ENCODE assay signal across 22 mouse cellular contexts in the genomic region with DNA sequence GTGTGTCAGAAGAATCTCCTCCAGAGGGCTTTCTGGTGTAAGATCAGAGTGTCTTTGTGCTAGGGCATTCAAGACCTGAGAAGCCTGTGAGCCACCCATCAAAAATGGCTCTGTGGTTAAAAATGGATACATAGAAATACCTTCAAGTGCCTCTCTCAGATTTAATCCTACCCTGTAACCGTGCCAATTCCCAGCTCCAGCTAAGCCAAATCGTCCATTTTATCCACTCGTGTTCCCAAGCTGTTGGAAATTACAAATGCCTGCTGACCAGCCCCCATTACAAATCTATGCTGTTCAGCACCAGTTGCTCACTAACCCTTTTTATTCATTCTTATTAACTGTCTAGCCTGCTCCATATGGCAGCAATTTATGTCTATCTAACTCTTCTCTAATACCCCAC.
DNase-seq lines count a peak whose midpoint lies in the region; ATAC-seq and TF ChIP-seq lines count a peak whose summit lies in the region.
"Had no signal": no experiment of that assay in that cellular context is flagged by ENCODE, and none has a peak within 500 bp of the region (broad histone marks: within the 10 kb centered on the region; RNA-seq: fewer than 3 reads in every experiment).

No protein-coding gene starts in this region.

- POLR2A ChIA-PET in Patski (lab: Charles Lee) = no interaction called here

- DNase-seq in embryonic facial prominence, embryonic 11.5 days (ENCODE audit: low spot score) = peak; percentile 6
- no peak for DNase-seq in embryonic facial prominence, embryonic 10.5 days (ENCODE audit: low spot score)
- DNase-seq in intestine, embryonic 14.5 days (ENCODE audit: low spot score) = peak; percentile 13
- peak; percentile 62 for DNase-seq in Patski (ENCODE audit: low read depth, low spot score)
- peak; percentile 31 for DNase-seq in brain, embryonic 14.5 days (ENCODE audit: low read depth)
- DNase-seq in layer of hippocampus, adult 9-10 months (ENCODE audit: low spot score) = no peak
- no peak for DNase-seq in natural killer cell, adult 2 months (ENCODE audit: low spot score in 2 of 2)
- DNase-seq: adrenal gland, adult 8-10 months; adrenal gland, postnatal 36 days; cerebellum, adult 2 months; cerebellum, postnatal 25 days; gastrocnemius, postnatal 14 days; heart, postnatal 14 days; kidney, adult 8-10 months had no signal

- no peak for TF ChIP-seq CTCF in intestine, postnatal 0 days (IDR thresholded peaks at IDR 0.05; ENCODE audit: low read depth)
- no peak for TF ChIP-seq CTCF in Patski (IDR thresholded peaks at IDR 0.05)
- no peak for TF ChIP-seq CTCF in brain, embryonic 14.5 days (IDR thresholded peaks at IDR 0.05; ENCODE audit: borderline replicate concordance, extremely low read depth, insufficient read depth, insufficient read length)

- no peak overlapping the region for H3K4me2 ChIP-seq in embryonic facial prominence, embryonic 11.5 days (ENCODE audit: low read depth, low read length)
- H3K4me2 ChIP-seq in intestine, embryonic 14.5 days (ENCODE audit: low read length) = no peak overlapping the region
- H3K4me2 ChIP-seq in intestine, postnatal 0 days (replicated peaks; ENCODE audit: low read depth) = no peak overlapping the region
- H3K4me2 ChIP-seq: embryonic facial prominence, embryonic 15.5 days; heart, embryonic 15.5 days; hindbrain, embryonic 13.5 days had no signal

- ATAC-seq in embryonic facial prominence, embryonic 11.5 days (replicated peaks; ENCODE audit: insufficient number of reproducible peaks, low FRiP score, low TSS enrichment, low read depth) = no peak
- ATAC-seq in intestine, embryonic 14.5 days (replicated peaks; ENCODE audit: low FRiP score, low TSS enrichment, low read depth) = no peak
- no peak for ATAC-seq in intestine, postnatal 0 days
- peak; percentile 46 for ATAC-seq in Patski
- ATAC-seq: forebrain, embryonic 14.5 days; intestine, embryonic 16.5 days had no signal

- in situ Hi-C loops in Patski (cut with MboI; ENCODE audit: low pct_unique_long_range_greater_than_20kb) = no loop called here

- H3K4me3 ChIP-seq in embryonic facial prominence, embryonic 11.5 days (ENCODE audit: low read depth, low read length) = no peak overlapping the region
- no peak overlapping the region for H3K4me3 ChIP-seq in embryonic facial prominence, embryonic 10.5 days
- no peak overlapping the region for H3K4me3 ChIP-seq in intestine, embryonic 14.5 days (ENCODE audit: low read depth, low read length)
- no peak overlapping the region for H3K4me3 ChIP-seq in intestine, postnatal 0 days (ENCODE audit: low read depth, low read length)
- H3K4me3 ChIP-seq: embryonic facial prominence, embryonic 15.5 days; erythroblast, embryonic 14.5 days; forebrain, embryonic 10.5 days; heart, embryonic 15.5 days; hindbrain, embryonic 13.5 days had no signal

- H3K4me1 ChIP-seq in embryonic facial prominence, embryonic 11.5 days (ENCODE audit: control insufficient read depth, insufficient read depth, low read length) = no peaks in the 10 kb centered on the region
- no peaks in the 10 kb centered on the region for H3K4me1 ChIP-seq in embryonic facial prominence, embryonic 10.5 days
- H3K4me1 ChIP-seq in intestine, embryonic 14.5 days (replicated peaks; ENCODE audit: control insufficient read depth, insufficient read depth, low read length) = no peaks in the 10 kb centered on the region
- no peaks in the 10 kb centered on the region for H3K4me1 ChIP-seq in intestine, postnatal 0 days (replicated peaks; ENCODE audit: control insufficient read depth, insufficient read depth, low read length)
- H3K4me1 ChIP-seq: embryonic facial prominence, embryonic 15.5 days; forebrain, embryonic 10.5 days; hindbrain, embryonic 13.5 days had no signal

- H3K9me3 ChIP-seq in embryonic facial prominence, embryonic 11.5 days (replicated peaks; ENCODE audit: control insufficient read depth, low read length) = no peaks in the 10 kb centered on the region
- no peaks in the 10 kb centered on the region for H3K9me3 ChIP-seq in embryonic facial prominence, embryonic 10.5 days
- H3K9me3 ChIP-seq in intestine, embryonic 14.5 days (ENCODE audit: control insufficient read depth, low read length) = no peaks in the 10 kb centered on the region
- no peaks in the 10 kb centered on the region for H3K9me3 ChIP-seq in intestine, postnatal 0 days (ENCODE audit: control insufficient read depth)
- H3K9me3 ChIP-seq: embryonic facial prominence, embryonic 15.5 days; forebrain, embryonic 10.5 days; heart, embryonic 15.5 days; hindbrain, embryonic 13.5 days had no signal

- H3K27ac ChIP-seq in embryonic facial prominence, embryonic 11.5 days (replicated peaks; ENCODE audit: low read depth, low read length) = no peak overlapping the region
- H3K27ac ChIP-seq in embryonic facial prominence, embryonic 10.5 days (replicated peaks) = no peak overlapping the region
- H3K27ac ChIP-seq in intestine, embryonic 14.5 days (ENCODE audit: low read depth) = no peak overlapping the region
- H3K27ac ChIP-seq in intestine, postnatal 0 days (ENCODE audit: low read depth, low read length) = no peak overlapping the region
- H3K27ac ChIP-seq: embryonic facial prominence, embryonic 15.5 days; forebrain, embryonic 10.5 days; heart, embryonic 15.5 days; hindbrain, embryonic 13.5 days had no signal

- H3K36me3 ChIP-seq in embryonic facial prominence, embryonic 11.5 days (replicated peaks; ENCODE audit: control insufficient read depth, insufficient read depth, low read depth, low read length) = no peaks in the 10 kb centered on the region
- H3K36me3 ChIP-seq in embryonic facial prominence, embryonic 10.5 days (replicated peaks) = no peaks in the 10 kb centered on the region
- no peaks in the 10 kb centered on the region for H3K36me3 ChIP-seq in intestine, embryonic 14.5 days (ENCODE audit: control insufficient read depth, insufficient read depth, low read length)
- no peaks in the 10 kb centered on the region for H3K36me3 ChIP-seq in intestine, postnatal 0 days (ENCODE audit: control insufficient read depth, insufficient read depth)
- H3K36me3 ChIP-seq: embryonic facial prominence, embryonic 15.5 days; forebrain, embryonic 10.5 days; heart, embryonic 15.5 days; hindbrain, embryonic 13.5 days had no signal

- no peaks in the 10 kb centered on the region for H3K27me3 ChIP-seq in embryonic facial prominence, embryonic 11.5 days (ENCODE audit: control insufficient read depth, insufficient read depth, low read length)
- H3K27me3 ChIP-seq in embryonic facial prominence, embryonic 10.5 days (replicated peaks; ENCODE audit: low read depth, poor library complexity, severe bottlenecking) = no peaks in the 10 kb centered on the region
- no peaks in the 10 kb centered on the region for H3K27me3 ChIP-seq in intestine, embryonic 14.5 days (replicated peaks; ENCODE audit: control insufficient read depth, insufficient read depth, low read length)
- no peaks in the 10 kb centered on the region for H3K27me3 ChIP-seq in intestine, postnatal 0 days (replicated peaks; ENCODE audit: control insufficient read depth, insufficient read depth, low read length)
- no peaks in the 10 kb centered on the region for H3K27me3 ChIP-seq in Patski
- H3K27me3 ChIP-seq: embryonic facial prominence, embryonic 15.5 days; heart, embryonic 15.5 days; hindbrain, embryonic 13.5 days had no signal

- WGBS in embryonic facial prominence, embryonic 11.5 days = 72% methylated on average over 3 of the region's 3 CpGs
- 73% methylated on average over 3 of the region's 3 CpGs for WGBS in embryonic facial prominence, embryonic 10.5 days
- 64% methylated on average over 3 of the region's 3 CpGs for WGBS in intestine, embryonic 14.5 days
- WGBS in intestine, postnatal 0 days = 62% methylated on average over 3 of the region's 3 CpGs

- no peak overlapping the region for H3K9ac ChIP-seq in embryonic facial prominence, embryonic 11.5 days (replicated peaks; ENCODE audit: low read length)
- H3K9ac ChIP-seq in intestine, embryonic 14.5 days (ENCODE audit: low read length) = no peak overlapping the region
- no peak overlapping the region for H3K9ac ChIP-seq in intestine, postnatal 0 days (ENCODE audit: low read depth, low read length)
- H3K9ac ChIP-seq: embryonic facial prominence, embryonic 15.5 days; heart, embryonic 15.5 days; hindbrain, embryonic 13.5 days had no signal

- TF ChIP-seq POLR2A in brain, embryonic 14.5 days (IDR thresholded peaks at IDR 0.05; ENCODE audit: borderline replicate concordance, extremely low read depth, insufficient read depth, insufficient read length, poor library complexity, severe bottlenecking) = no peak

- CTCF ChIA-PET in Patski (lab: Charles Lee) = no interaction called here

Comparison
In these comparisons a context has a peak if more than half of its experiments do, and no peak if none do; other contexts are left out.
1. DNase-seq: peak in embryonic facial prominence, embryonic 11.5 days (single experiment), intestine, embryonic 14.5 days (single experiment), Patski (single experiment) and brain, embryonic 14.5 days (single experiment); none in embryonic facial prominence, embryonic 10.5 days (single experiment), layer of hippocampus, adult 9-10 months (single experiment) and natural killer cell, adult 2 months (0 of 2).